Mouse (Mus musculus) liver, adult 10 weeks (tissue): ENCODE measurements around the gene Mybpc2. TPM values are rescaled to one million over a fixed set of nuclear protein-coding genes. Genes with fewer than 3 reads are reported as not detected.

Experiments
- polyA plus RNA-seq: library from polyadenylated mRNA; stranded (reverse); fragments of 350-450 nt; fragmentation: Illumina TruSeq; extraction: RNeasy Lipid Tissue Mini Kit (QIAGEN cat#74804); gene quantifications from one replicate; pipeline ENCODE4 v1.2.3, GENCODE M21; 2014; ENCODE audit warnings: low read depth, low replicate concordance

The Mybpc2 gene
- not detected for polyA plus RNA-seq

GRCm38 (mm10) chr7:44524502-44524901, at the start of gene Mybpc2:
TSS of gene Mybpc2 (minus strand) at chr7:44524656.

GRCm38 (mm10) chr7:44572213-44572701, 47.8 kb upstream of the Mybpc2 start, which contains the start of gene Napsa:
TSS of gene Napsa (plus strand) at chr7:44572380.

GRCm38 (mm10) chr7:44553826-44554225, 29.4 kb upstream of the Mybpc2 start, which contains the start of gene Nr1h2:
TSS of gene Nr1h2 (minus strand) at chr7:44553951.

GRCm38 (mm10) chr7:44548497-44549087, 24.1 kb upstream of the Mybpc2 start, which contains the start of gene Pold1:
TSS of gene Pold1 (minus strand) at chr7:44548849.

GRCm38 (mm10) chr7:44531946-44532732, 7.7 kb upstream of the Mybpc2 start, which contains the start of gene Spib:
TSS of gene Spib (minus strand) at chr7:44532071.

GRCm38 (mm10) chr7:44495992-44496770, 28.3 kb downstream of the Mybpc2 start, which contains the start of the genes Emc10 and Fam71e1:
TSS of gene Emc10 (minus strand) at chr7:44496529.
TSS of gene Fam71e1 (plus strand) at chr7:44496581.

GRCm38 (mm10) chr7:44467811-44468411, 56.5 kb downstream of the Mybpc2 start, which contains the start of gene Josd2:
TSS of gene Josd2 (plus strand) at chr7:44467980.

GRCm38 (mm10) chr7:44465111-44465510, 59.3 kb downstream of the Mybpc2 start, which contains the start of gene Aspdh:
TSS of gene Aspdh (plus strand) at chr7:44465391.

Other genes starting within 250 kb of the Mybpc2 start
- gene Clec11a, start 217.8 kb downstream of the Mybpc2 start, polyA plus RNA-seq: 0.40 TPM
- not detected for gene Shank1, start 214.4 kb downstream of the Mybpc2 start, polyA plus RNA-seq
- gene Syt3, start 140.6 kb downstream of the Mybpc2 start, polyA plus RNA-seq: not detected
- not detected for gene 1700008O03Rik, start 138.8 kb downstream of the Mybpc2 start, polyA plus RNA-seq
- gene Lrrc4b, start 95.6 kb downstream of the Mybpc2 start, polyA plus RNA-seq: not detected
- gene Aspdh, start 59.3 kb downstream of the Mybpc2 start, polyA plus RNA-seq: 22.2 TPM
- gene Josd2, start 56.7 kb downstream of the Mybpc2 start, polyA plus RNA-seq: 7.7 TPM
- gene Emc10, start 28.1 kb downstream of the Mybpc2 start, polyA plus RNA-seq: 4.1 TPM
- gene Fam71e1, start 28.1 kb downstream of the Mybpc2 start, polyA plus RNA-seq: not detected
- not detected for gene Spib, start 7.4 kb upstream of the Mybpc2 start, polyA plus RNA-seq
- not detected for gene Pold1, start 24.2 kb upstream of the Mybpc2 start, polyA plus RNA-seq
- gene Nr1h2, start 29.3 kb upstream of the Mybpc2 start, polyA plus RNA-seq: 2.0 TPM
- gene Napsa, start 47.7 kb upstream of the Mybpc2 start, polyA plus RNA-seq: 0.37 TPM
- gene Kcnc3, start 66.0 kb upstream of the Mybpc2 start, polyA plus RNA-seq: 0.56 TPM
- gene Myh14, start 146.2 kb upstream of the Mybpc2 start, polyA plus RNA-seq: 0.37 TPM
- not detected for gene Izumo2, start 184.1 kb upstream of the Mybpc2 start, polyA plus RNA-seq
- 6.2 TPM for gene Vrk3, start 223.8 kb upstream of the Mybpc2 start, polyA plus RNA-seq
- not detected for gene Zfp473, start 226.4 kb upstream of the Mybpc2 start, polyA plus RNA-seq